Comparison of ENCODE assay signal across 8 mouse cellular contexts in the genomic region with DNA sequence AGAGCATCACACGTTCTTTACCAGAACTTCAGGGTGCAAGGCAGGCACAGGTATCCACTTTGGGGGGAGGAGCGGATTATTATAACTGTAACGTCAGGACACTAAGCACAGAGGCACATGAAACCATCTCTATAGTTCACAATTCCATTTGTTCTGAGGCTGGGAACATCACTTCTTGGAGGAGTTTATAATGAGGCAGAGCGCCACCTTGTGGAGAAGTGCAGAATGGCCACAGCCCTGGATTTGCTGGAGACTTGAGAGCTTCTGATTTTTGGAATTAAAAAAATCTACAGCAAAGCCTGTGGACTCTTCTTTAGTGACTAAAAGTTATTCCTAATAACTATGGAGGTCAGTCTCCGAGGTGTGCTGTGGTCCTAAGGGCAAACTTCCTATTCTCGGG. TPM values are rescaled to one million over a fixed set of nuclear protein-coding genes. Genes with fewer than 3 reads are reported as not detected.
DNase-seq lines count a peak whose midpoint lies in the region; ATAC-seq and TF ChIP-seq lines count a peak whose summit lies in the region.

No protein-coding gene starts in this region.

- TF ChIP-seq CTCF in kidney, postnatal 0 days (IDR thresholded peaks at IDR 0.05; ENCODE audit: low read depth) = peak; percentile 95

- peaks cover 15% of the 10 kb centered on the region for H3K4me1 ChIP-seq in midbrain, embryonic 10.5 days
- peaks cover 14% of the 10 kb centered on the region for H3K4me1 ChIP-seq in midbrain, embryonic 13.5 days (replicated peaks)
- H3K4me1 ChIP-seq in kidney, postnatal 0 days (replicated peaks; ENCODE audit: insufficient read depth, low read length) = no peaks in the 10 kb centered on the region
- no peaks in the 10 kb centered on the region for H3K4me1 ChIP-seq in liver, embryonic 13.5 days (replicated peaks)

- H3K4me3 ChIP-seq in midbrain, embryonic 10.5 days = no peak overlapping the region
- H3K4me3 ChIP-seq in midbrain, embryonic 13.5 days (replicated peaks) = no peak overlapping the region
- no peak overlapping the region for H3K4me3 ChIP-seq in kidney, postnatal 0 days (replicated peaks; ENCODE audit: low read depth, low read length)
- no peak overlapping the region for H3K4me3 ChIP-seq in liver, embryonic 13.5 days (replicated peaks)

- H3K4me2 ChIP-seq in midbrain, embryonic 13.5 days (replicated peaks) = no peak overlapping the region
- no peak overlapping the region for H3K4me2 ChIP-seq in kidney, postnatal 0 days (ENCODE audit: low read length)
- no peak overlapping the region for H3K4me2 ChIP-seq in liver, embryonic 13.5 days

- WGBS in midbrain, embryonic 10.5 days = 32% methylated on average over 6 of the region's 6 CpGs
- WGBS in midbrain, embryonic 13.5 days = 31% methylated on average over 6 of the region's 6 CpGs
- 33% methylated on average over 6 of the region's 6 CpGs for WGBS in kidney, postnatal 0 days
- WGBS in liver, embryonic 13.5 days (ENCODE audit: insufficient replicate concordance) = 27% methylated on average over 6 of the region's 6 CpGs

- no peak for ATAC-seq in midbrain, embryonic 13.5 days
- ATAC-seq in kidney, postnatal 0 days (replicated peaks; ENCODE audit: low FRiP score, low read depth) = no peak
- no peak for ATAC-seq in liver, embryonic 13.5 days (ENCODE audit: low read depth)
- ATAC-seq in activated CD4-positive, CD25-positive, alpha-beta regulatory T cell, adult 4 months = no peak

- no peaks in the 10 kb centered on the region for H3K36me3 ChIP-seq in midbrain, embryonic 10.5 days
- H3K36me3 ChIP-seq in midbrain, embryonic 13.5 days = no peaks in the 10 kb centered on the region
- H3K36me3 ChIP-seq in kidney, postnatal 0 days (ENCODE audit: insufficient read depth, low read length) = no peaks in the 10 kb centered on the region
- H3K36me3 ChIP-seq in liver, embryonic 13.5 days = no peaks in the 10 kb centered on the region

- no peak overlapping the region for H3K9ac ChIP-seq in midbrain, embryonic 13.5 days (replicated peaks)
- H3K9ac ChIP-seq in kidney, postnatal 0 days (ENCODE audit: low read depth, low read length) = no peak overlapping the region
- H3K9ac ChIP-seq in liver, embryonic 13.5 days = no peak overlapping the region

- H3K27me3 ChIP-seq in midbrain, embryonic 10.5 days (ENCODE audit: low read depth, poor library complexity, severe bottlenecking) = peaks cover 14% of the 10 kb centered on the region
- H3K27me3 ChIP-seq in midbrain, embryonic 13.5 days = 0 out of 2 replicates have a peak, but pooled peaks cover 4% of the 10 kb centered on the region
- 0 out of 2 replicates have a peak, but pooled peaks cover 4% of the 10 kb centered on the region for H3K27me3 ChIP-seq in kidney, postnatal 0 days (ENCODE audit: insufficient read depth, low read length)
- peaks cover 19% of the 10 kb centered on the region for H3K27me3 ChIP-seq in liver, embryonic 13.5 days

- peak; percentile 67 for DNase-seq in midbrain, embryonic 10.5 days (ENCODE audit: low spot score)
- peak; percentile 81 for DNase-seq in adrenal gland, postnatal 10 days
- peak; percentile 65 for DNase-seq in embryo, embryonic 11.5 days (ENCODE audit: low read depth, low spot score)
- peak; percentile 81 for DNase-seq in kidney, postnatal 0 days (ENCODE audit: low spot score)
- peak; percentile 9 for DNase-seq in liver, embryonic 13.5 days
- DNase-seq in right cerebral cortex, postnatal 10 days (ENCODE audit: low spot score in 2 of 2) = peak; percentile 62 to 82

- H3K9me3 ChIP-seq in midbrain, embryonic 10.5 days (replicated peaks) = no peaks in the 10 kb centered on the region
- no peaks in the 10 kb centered on the region for H3K9me3 ChIP-seq in midbrain, embryonic 13.5 days
- H3K9me3 ChIP-seq in kidney, postnatal 0 days (replicated peaks; ENCODE audit: low read length) = no peaks in the 10 kb centered on the region
- H3K9me3 ChIP-seq in liver, embryonic 13.5 days (replicated peaks) = no peaks in the 10 kb centered on the region

- no peak overlapping the region for H3K27ac ChIP-seq in midbrain, embryonic 10.5 days (replicated peaks)
- no peak overlapping the region for H3K27ac ChIP-seq in midbrain, embryonic 13.5 days
- H3K27ac ChIP-seq in kidney, postnatal 0 days = no peak overlapping the region
- no peak overlapping the region for H3K27ac ChIP-seq in liver, embryonic 13.5 days

RNA-seq across cellular contexts. Expression of a gene that starts 49.1 kb away (rescaled TPM):
- 133 and 178 TPM in 2 replicates for polyA plus RNA-seq in midbrain, embryonic 10.5 days (2016; fragmentation: Nextera tagmentation; extraction: Ambion mirVana)
- 96.0 and 115 TPM in 2 replicates for polyA plus RNA-seq in midbrain, embryonic 13.5 days (2015; fragmentation: Nextera tagmentation; extraction: Ambion mirVana)
- 100 to 1,000 TPM; 333 to 340 TPM for total RNA-seq in adrenal gland, postnatal 10 days (2021)
- 442 and 483 TPM in 2 replicates for polyA plus RNA-seq in kidney, postnatal 0 days (2015; fragmentation: Nextera tagmentation; extraction: Ambion mirVana)
- polyA plus RNA-seq in liver, embryonic 13.5 days (2015; fragmentation: Nextera tagmentation; extraction: Ambion mirVana) = 94.0 and 100 TPM in 2 replicates
- 100 to 1,000 TPM; 237 to 239 TPM for polyA plus RNA-seq in activated CD4-positive, CD25-positive, alpha-beta regulatory T cell, adult 4 months (2017; shearing (Covaris generic))

Comparison
In these comparisons a context has a peak if more than half of its experiments do, and no peak if none do; other contexts are left out.
1. DNase-seq: peak in every context shown above with its lines; median percentile 81 in adrenal gland, postnatal 10 days; 81 in kidney, postnatal 0 days; 72 in right cerebral cortex, postnatal 10 days; 67 in midbrain, embryonic 10.5 days; 65 in embryo, embryonic 11.5 days; 9 in liver, embryonic 13.5 days.